Mouse (Mus musculus) ovary, adult 2 months (tissue): Measurements from ENCODE around the gene Dlgap5. TPM values are rescaled to one million over a fixed set of nuclear protein-coding genes. Genes with fewer than 3 reads are reported as not detected.

Source experiments
- polyA plus RNA-seq: library from polyadenylated mRNA; depleted of rRNA; stranded (reverse); fragments of >200 nt; gene quantifications from 2 replicates; pipeline ENCODE4 v1.2.3, GENCODE M21; 2012; rRNA removed

Dlgap5 gene
- 1.7 and 2.6 TPM in 2 replicates for polyA plus RNA-seq

DNA sequence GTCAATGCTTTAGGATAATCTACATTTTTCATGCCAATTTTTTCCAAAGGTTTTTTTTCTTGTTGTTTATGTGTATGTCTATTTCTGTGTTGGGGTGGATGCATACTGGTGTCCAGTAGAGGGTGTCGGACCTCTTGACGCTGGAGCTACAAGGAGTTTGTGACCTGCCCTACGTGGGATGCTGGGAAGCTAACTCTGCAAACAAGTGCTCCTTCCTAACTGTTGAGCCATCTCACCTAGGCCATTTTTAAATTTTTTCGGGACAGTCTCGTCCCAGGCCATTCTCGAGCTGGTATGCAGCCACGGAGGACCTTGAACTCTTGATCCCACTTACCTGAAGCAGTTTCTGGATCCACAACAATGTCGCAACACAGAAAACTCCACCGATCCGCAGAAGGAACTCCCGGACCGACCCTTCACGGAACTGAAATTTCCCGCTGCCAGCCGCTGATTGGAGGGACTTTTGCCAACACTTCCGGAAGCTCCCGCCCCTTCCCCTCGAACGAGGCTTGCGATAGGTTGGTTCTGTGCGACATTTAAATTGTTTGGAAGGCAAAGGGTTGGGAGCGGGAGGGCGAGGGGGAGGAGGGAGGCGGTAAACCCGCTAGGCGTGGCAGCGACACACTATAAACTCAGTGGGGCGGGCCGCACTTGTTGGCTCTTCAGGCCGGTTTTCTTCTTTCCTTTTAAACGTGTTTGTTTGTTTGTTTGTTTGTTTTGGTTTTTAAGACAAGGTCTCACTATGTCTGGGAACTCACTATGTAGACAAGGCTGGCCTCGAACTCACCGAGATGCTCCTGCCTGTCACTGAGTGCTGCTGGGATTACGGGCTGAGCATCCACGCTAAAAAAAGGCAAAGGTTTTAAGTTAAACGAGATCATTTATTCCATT lies at the start of gene Dlgap5:
Dlgap5 (minus strand) TSS at position 633 of the 891 bp plus-strand sequence.

DNA sequence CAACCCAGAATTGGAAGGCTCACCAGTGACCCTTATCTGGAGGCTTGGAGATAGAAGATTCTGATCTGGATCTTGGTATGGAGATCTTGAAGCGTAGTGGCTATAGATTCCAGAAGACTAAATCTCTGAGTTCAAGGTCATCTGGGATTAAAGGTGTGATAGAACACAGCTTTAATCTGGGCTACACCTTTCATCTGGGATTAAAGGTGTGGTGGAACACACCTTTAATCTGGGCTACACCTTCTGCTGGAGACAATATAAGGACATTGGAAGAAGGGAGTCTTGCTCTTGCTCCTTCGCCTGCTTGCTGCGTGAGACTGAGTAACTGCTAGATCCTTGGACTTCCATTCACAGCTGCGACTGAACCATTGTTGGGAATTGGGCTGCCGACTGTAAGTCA lies 31.9 kb upstream of the Dlgap5 start, which contains the start of gene Fbxo34:
Fbxo34 (plus strand) TSS at position 301 of the 400 bp plus-strand sequence.

GRCm38 (mm10) chr14:47367461-47367860 lies 50.7 kb downstream of the Dlgap5 start, which contains the start of gene Lgals3:
Gene Lgals3, plus strand, starts transcription at chr14:47367751.

Other genes with a start within 250 kb of the Dlgap5 start
- 26.9 and 34.7 TPM in 2 replicates for gene Gch1, start 229.0 kb downstream of the Dlgap5 start, polyA plus RNA-seq
- 1.5 and 2.2 TPM in 2 replicates for gene Wdhd1, start 141.6 kb downstream of the Dlgap5 start, polyA plus RNA-seq
- gene Socs4, start 141.5 kb downstream of the Dlgap5 start, polyA plus RNA-seq: 1.6 and 2.1 TPM in 2 replicates
- gene Mapk1ip1l, start 120.1 kb downstream of the Dlgap5 start, polyA plus RNA-seq: 27.5 and 42.8 TPM in 2 replicates
- gene Lgals3, start 50.7 kb downstream of the Dlgap5 start, polyA plus RNA-seq: 134 and 164 TPM in 2 replicates
- gene Fbxo34, start 32.0 kb upstream of the Dlgap5 start, polyA plus RNA-seq: 27.6 and 34.8 TPM in 2 replicates
- 11.6 and 13.5 TPM in 2 replicates for gene Atg14, start 152.2 kb upstream of the Dlgap5 start, polyA plus RNA-seq
- gene Ktn1, start 230.0 kb upstream of the Dlgap5 start, polyA plus RNA-seq: 5.8 and 7.8 TPM in 2 replicates